Mouse (Mus musculus): Measurements from ENCODE around the gene Mical2.

The Mical2 gene

DNA sequence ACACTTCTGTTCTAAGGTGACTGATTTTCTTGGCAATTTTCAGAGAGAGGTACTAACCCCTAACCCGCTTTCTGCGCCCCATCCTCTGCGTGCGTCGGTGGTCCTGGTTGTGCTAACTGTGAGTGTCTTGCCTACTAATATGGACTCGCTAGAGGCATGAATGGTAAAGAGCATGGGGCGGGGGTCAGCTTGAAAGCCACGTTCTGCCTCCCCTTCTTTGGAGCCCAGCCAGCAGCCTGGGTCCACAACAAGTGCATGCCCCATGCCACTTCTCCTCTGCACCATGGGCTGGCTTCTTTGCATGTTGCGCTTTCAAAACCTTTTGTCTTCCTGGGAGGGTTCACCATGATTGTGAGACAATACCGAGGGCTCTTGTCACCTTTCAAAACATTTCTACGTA, 128.3 kb downstream of the Mical2 start:
- no peak for DNase-seq (ENCODE audit: low spot score in 2 of 2)

DNA sequence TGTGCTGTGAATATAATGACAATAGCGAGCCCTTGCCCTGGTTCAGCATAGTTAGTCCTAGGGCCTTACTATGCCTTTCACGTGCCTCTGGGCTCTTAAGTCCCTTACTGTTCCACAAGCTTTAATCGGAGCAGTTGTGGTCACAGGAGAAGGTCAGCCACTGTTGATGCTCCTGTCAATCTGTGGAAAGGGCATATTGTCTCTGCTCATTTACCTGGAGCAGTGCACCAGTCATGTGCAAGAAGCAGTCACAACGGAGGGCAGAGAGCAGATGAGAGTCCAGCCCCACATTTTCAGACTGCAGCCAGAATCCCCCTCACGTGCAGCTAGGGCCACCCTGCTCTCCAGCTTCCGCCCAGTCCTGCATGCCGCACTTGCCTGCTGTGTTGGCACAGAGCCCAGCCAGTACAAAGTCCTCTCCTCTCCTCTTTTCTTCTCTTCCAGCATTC, 128.9 kb downstream of the Mical2 start:
- DNase-seq (ENCODE audit: low spot score in 2 of 2) = no peak

DNA sequence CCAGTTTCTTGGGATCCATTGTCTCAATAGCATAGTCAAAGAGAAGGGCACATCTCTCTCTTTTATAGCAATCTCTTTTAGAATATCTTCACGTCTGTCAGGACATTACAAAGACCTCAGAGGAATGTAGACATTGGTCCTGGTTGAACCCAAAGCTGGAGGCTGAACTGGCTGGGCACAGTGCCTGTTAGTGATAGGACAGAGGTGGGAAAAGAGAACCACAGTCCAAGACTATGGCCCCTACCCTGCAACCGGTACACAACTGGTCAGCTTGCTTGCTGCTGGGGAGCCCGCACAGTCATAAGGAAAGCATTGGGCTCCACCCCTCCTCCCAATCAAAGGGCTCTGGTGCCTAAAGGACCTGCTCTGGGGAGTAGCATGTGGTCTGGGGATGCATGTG, 133.9 kb downstream of the Mical2 start:
- no peak for DNase-seq (ENCODE audit: low spot score in 2 of 2)

DNA sequence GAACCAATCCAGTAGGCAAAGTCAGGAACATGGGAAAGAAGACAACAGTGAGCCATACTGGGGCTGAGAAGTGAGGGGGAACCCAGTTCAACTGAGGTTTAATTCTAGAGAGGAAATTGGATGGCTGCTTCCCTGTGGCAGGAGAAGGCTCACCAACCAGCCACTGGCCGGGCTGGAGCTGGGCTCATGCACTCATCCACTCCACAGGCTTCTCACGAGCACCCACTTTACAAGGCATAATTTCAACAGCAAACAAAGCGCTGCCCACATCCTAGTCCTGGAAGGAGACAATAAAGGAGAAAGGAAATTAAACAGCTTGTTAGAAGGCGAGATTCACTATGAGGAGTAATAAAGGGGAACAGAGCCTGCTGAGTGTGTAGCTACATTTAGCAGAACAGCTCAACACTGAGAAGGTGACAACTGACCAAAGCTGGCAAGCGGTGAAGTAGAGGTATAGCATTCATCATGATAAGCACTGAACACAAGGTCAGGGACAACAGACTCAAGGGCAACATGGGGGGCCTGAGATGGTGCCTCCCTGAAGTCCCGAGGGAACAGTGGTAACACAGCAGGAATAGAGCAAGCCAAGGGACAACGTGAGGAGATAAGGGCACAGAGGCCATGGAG, 137.0 kb downstream of the Mical2 start:
- DNase-seq (ENCODE audit: low spot score in 2 of 2) = no peak

DNA sequence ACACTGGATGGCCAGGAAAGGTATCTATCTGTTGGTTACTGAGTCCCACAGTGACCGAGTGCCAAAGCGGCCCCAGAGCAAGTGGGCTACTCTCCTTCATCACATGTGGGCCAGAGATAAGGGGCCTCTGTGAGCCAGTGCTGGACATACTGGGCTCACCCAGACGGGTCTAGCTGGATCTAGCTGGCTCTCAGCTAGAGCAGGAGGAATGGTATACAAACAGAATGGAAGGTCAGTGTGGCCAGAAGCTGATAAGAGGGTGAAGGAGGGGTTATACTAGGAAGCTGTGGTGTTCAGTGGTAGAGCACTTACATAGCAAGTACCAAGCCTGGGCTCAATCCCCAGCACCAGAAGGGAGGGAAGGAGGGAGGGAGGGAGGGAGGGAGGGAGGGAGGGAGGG, 140.2 kb downstream of the Mical2 start:
- no peak for DNase-seq (ENCODE audit: low spot score in 2 of 2)

DNA sequence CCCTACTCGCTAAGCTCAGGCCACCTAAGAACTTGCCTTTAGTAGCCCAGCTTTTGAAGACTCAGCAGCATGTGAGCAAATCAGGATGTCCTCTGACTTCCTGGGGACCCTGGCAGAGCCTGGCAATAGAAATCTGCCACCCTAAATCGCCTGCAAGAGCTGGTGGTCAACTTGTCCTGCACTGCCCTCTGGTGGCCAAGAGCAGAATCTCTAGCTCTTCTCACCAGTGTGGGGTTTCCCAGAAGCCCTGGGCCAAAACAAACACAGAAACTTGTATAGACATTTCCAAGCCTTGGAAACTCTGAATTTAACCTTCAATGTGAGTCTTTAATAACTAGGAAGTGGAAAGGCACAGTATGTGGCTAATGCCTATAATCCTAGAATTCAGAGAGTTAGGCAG, 143.4 kb downstream of the Mical2 start:
- peak; percentile 68 to 69 for DNase-seq (ENCODE audit: low spot score in 2 of 2)

DNA sequence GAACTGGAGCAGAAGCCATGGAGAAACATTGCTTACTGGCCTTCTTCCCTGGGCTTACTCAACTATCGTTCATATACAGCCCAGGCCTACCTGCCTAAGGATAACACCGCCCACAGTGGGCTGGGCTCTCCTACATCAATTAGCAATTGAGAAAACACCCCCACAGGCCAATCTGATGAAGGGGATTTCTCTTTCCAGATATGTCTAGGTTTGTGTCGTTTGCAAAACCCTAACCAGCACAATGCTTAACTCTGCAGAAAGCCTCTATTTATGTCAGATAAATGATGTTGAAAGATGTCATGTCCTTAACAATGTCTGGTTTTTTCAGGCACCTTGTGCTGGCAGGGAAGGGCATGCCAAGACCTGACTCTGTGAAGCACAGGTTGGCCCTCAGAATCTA, 144.3 kb downstream of the Mical2 start:
- DNase-seq (ENCODE audit: low spot score in 2 of 2) = no peak

DNA sequence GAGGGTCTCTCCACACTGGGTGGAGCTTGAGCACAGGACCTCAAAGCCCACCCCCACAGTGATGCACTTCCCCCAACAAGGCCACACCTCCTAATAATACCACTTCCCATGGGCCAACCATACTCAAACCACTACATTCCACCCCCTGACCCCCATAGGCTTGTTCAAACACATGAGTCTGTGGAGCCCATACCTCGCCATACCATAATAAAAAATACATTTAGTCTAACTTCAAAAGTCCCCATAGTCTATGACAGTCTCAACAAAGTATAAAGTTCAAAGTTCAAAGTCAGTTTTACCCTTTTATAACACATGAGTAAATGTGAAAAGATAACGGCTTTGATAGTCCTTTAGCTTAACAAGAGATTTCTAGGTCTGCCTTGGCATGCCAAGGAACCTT, 145.7 kb downstream of the Mical2 start:
- DNase-seq (ENCODE audit: low spot score in 2 of 2) = no peak

DNA sequence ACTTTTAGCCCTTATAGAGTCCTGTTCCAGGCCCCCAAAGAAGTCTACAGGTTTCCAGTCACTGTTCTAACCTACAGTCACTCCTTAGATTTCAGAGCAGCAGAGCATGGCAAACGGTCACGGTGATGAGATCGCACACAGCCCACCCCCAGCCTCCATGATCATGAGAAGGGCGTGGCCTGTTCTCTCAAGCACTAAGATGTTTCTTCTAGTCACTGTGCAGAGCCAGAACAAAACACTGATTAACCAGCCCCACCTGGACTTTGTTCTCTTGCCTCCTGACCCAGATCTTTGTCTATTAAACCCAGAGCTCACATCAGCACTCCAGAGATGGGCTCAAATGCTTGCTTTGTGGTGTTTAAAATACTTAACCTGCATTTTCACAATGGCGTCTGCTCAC, 148.4 kb downstream of the Mical2 start:
- DNase-seq (ENCODE audit: low spot score in 2 of 2) = no peak

DNA sequence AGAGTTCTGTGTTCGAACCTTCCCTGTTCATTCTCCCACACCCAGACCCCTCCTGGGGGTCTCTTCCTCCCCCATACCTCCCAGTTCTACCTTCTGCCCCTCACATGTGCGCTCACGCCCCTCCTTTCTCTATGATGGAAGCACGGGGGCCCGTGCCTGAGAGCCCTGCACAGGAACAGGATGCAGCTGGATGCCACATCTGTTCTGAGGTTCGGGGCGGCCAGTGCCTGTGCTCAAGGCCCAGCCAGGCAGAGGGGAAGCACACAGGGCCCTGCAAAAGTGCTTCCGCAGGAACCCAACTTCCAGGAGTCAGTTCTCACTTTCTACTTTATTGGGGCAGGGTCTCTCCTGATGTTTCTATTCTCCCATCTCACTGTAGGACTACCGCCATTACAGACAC, 149.4 kb downstream of the Mical2 start:
- DNase-seq (ENCODE audit: low spot score in 2 of 2) = no peak

DNA sequence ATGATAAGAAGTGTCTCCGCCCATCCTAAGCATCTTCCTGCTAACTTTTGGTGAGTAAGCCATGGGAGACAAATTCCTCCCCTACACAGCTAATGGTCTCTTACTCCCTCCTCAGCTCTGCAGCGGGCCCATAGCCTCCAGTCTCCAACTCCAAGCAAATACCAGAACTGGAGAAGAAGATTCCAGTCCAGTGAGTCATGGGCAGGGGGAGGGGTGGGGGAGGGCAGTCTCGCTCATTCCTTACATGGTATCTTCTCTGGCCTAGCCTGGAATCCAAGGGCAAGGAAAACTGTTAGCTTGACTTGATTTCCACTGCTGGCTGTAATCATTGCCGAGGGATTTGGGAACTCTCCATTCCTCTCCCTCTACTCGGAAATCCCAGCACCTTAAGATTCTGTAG, 150.2 kb downstream of the Mical2 start:
- no peak for DNase-seq (ENCODE audit: low spot score in 2 of 2)

DNA sequence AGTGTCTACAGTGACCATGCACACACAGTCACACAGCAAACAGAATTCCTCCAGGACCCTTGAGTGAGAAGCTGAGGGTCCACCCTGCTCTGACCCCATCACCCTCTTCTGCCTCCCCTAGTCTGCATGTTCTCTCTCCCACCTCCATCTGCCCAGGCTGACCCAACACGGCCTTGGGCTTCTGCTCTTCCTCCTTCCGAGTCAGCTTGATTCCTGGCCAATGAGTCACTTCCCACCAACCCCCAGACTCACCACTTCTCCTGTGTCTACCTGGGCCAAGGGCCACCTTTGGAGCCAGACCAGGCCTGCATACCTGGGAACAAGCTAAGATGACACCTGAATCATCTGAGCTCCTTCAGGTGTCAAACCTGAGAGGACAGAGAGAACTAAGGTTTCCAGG, 151.0 kb downstream of the Mical2 start:
- DNase-seq (ENCODE audit: low spot score in 2 of 2) = no peak

DNA sequence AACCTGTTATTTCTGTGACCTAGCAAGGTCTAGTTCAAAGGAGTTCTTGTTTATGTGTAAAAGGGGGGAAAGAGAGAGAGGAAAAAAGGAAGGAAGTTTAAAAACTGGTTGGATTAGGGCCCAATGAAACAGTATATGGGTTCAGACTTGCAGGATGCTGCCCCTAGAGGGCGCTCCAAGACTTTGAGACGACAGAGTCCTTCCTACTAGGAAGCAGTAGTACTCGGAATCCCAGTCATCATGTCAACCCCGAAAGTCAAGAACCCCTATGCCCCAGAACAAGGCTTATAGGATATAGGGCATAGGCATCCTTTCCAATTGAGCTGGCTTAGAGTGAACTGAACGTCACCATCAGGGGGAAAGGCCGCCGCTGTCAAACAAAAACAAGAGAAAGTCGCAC, 151.7 kb downstream of the Mical2 start:
- peak; percentile 37 to 45 for DNase-seq (ENCODE audit: low spot score in 2 of 2)

DNA sequence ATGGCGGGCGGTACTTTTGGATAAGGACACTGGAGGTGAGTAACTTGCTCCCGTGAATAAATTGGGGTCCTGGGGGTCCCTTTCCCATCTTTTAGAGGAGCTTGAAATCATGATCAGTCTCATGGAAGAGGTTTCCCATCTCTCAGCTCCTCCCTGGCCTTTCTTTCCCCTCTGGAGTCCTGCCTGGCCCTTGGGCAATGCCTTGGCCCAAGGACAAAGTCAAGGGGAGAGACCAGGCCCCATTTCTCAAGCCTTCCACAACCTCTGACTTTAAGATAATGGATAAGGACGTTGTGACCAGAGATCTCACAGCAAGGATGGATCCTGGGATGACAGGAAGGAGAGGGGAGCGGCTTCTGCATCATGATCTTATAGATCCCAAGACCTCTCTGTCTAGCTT, 152.4 kb downstream of the Mical2 start:
- no peak for DNase-seq (ENCODE audit: low spot score in 2 of 2)

DNA sequence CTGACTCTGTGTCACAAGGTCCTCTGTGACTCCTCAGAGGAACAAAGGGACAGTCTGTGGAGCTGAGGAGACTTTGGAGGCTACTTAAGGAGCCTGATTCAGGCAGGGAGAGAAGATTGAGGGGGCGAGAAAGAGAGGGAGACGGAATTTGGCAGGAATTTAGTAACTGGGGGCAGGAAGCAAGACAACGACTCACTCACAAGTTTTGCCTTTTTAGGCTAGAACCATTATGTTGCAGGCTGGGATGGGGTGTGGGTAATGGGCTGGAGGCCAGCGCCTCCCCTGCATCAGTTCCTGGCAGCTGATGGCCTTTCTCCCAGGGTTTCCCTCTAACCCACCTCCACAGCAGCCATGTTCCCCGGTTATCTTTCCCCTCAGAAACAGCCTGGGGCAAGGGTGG, 152.8 kb downstream of the Mical2 start:
- no peak for DNase-seq (ENCODE audit: low spot score in 2 of 2)

DNA sequence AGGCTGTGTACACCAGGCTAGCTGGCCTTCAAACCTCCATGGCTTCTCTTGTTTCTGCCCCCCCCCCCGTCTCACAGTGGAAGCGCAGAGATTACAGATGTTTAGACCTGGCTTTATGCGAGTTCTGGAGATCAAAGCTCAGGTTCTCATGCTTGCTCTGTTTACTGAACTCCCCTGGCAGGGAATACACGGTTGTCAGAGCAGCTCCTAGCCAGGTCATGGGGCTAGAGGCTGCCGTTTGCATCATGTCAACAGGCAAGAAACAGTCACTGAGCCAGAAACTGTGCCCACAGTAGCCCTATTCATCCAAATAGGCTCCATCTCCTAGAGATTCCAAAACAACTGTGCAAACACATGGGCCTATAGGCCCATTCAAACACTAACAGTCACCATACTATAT, 160.9 kb downstream of the Mical2 start:
- DNase-seq (ENCODE audit: low spot score in 2 of 2) = no peak

DNA sequence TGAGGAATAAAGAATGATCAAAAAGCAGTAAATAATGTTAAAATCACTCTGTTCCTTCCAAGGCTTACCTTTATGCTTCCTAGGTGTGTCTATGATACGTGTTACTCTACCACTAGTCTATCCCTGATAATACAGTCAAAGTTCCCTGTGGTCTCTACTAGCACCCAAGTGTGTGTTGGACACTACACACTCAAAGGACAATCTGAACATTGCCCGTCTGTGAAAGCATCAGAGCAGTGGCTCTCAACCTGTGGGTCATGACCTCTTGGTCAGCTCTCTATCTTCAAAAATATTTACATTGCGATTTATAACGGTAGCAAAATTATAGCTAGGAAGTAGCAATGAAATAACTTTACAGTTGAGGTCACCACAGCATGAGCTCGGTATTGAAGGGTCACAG, 162.2 kb downstream of the Mical2 start:
- DNase-seq (ENCODE audit: low spot score in 2 of 2) = no peak

DNA sequence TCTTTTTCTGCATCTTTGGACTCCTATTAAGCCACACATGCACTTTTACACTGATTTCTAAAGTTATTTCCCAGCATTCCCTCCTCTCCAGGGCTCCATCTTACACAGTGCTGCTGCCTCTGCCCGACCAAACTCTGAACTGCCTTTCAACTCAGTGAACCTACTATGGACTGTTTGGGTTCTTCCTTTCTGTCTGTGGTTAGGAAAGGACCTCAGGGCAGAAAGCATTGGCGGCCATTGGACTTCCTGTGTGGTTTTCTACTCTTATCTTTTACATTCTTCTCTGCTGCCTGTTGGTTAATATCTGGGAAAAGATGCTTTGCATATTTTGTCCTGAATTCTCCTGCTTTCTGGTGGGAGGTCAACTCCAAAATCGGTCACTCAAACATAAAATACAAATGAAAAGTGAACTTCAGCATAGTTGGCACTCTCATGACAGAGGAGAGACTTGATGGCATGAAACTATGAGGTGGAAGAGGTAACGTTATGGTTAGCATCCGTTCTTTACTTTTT, 162.8 kb downstream of the Mical2 start:
- DNase-seq (ENCODE audit: low spot score in 2 of 2) = no peak

DNA sequence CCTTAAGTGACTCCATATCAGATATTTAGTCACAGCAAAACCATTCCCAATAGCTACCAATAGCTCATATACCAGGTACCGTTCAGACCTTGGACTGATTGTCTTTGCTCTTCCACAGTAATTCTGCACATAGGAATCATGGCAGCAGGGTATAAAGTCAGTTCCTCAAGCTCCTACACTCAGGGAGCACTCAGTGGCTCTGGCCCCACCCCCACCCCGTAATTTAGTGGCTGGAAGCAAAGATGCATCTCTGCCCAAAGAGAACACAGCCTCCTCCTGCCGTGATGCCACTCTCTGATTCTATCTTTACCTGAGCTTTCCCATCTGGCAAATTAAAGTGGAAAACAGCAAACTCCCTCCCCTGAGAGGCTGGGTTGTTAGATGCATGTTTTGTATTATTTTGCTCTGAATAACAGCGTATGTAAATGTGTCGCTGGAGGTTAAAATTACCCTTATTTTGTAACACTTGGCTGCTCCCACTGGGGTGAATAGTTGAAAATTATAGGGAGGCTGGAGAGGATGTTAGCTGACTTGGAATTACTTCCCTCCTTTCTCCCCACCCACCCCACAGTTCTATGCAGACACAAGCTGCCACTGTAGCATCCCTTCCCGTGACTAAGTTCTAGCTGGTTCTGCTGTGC, 164.1 kb downstream of the Mical2 start:
- DNase-seq (ENCODE audit: low spot score in 2 of 2) = no peak

DNA sequence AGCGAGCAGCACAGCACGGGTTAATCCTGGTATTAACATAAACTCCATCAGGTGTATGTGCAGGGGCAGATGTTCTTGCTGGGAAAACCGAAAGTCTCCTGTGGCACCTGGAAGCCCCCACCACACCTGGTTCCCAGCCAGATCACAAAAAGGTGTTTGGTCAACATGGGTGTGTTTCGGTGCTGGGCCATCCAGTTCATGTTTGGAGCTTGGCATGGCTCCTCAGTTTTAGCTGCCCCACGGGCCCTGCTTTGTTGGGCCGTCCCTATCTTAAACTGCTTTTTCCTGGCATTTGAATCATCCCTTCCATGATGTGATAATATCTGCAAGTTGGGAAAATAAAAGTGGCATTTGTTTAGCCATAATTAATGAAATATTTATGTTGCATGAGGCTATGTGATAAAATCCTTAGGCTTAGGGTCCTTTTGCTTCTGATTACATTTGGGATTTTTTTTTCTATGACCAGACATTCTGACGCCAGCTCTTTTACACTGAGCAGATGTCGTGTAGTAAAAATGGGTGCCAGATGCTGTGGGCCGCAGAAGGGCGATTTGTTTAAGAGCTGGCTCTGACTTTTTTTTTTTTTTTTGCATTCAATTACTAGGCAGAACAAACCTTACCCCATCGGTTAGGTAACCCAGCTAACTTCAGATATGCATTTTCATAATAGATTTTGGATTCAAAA, 164.7 kb downstream of the Mical2 start:
- DNase-seq (ENCODE audit: low spot score in 2 of 2) = no peak

DNA sequence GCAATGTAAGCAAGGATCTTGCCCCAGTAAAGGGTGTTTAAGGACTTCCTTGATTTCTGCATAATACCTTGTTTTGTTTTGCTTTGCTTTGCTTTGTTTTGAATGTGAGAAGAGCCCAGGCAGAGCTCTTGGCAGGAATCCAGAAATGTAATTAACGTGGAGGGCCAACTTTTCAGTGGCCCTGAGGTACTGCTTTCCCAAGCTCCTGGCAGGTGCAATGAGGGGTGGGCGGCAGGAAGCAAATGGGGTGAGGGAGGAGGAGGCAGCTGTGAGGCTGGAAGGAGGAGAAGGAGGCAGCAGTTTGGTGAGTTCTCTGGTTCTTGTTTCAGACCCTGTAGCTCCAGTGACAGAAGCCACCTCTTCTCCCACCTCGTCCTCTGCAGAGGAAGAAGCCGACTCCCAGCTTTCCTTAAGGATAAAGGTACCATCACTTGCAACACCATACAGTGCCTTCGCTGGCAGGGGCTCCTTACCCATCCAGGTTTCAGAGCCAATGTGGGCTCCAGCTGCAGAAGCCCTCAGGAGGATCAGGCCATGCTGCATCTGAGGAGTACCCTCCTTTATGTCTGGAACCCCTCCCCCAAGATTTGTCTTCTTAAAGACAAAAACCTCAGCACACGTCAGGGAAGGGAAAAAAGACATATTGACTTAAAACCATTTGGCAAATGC, 165.4 kb downstream of the Mical2 start:
- no peak for DNase-seq (ENCODE audit: low spot score in 2 of 2)

DNA sequence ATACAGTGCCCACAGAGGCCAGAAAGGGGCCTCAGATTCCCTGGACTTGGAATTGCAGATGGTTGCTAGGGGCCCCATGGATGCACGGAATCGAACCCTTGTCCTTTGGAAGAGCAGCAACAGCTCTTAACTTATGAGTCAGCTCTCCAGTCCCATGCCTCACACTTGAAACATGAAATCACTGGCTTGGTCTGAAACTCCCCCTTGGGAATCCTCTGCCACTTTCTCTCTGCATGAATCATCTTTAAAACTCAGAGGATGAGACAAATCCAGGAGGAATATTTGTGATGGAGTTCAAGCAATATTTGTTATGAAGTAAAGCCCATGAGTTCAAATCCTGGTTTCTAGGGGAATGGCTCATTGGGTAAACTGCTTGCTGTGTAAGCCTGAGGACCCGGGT, 172.1 kb downstream of the Mical2 start:
- no peak for DNase-seq (ENCODE audit: low spot score in 2 of 2)

All from urinary bladder, adult 18-20 months (tissue).